In the genomic region with DNA sequence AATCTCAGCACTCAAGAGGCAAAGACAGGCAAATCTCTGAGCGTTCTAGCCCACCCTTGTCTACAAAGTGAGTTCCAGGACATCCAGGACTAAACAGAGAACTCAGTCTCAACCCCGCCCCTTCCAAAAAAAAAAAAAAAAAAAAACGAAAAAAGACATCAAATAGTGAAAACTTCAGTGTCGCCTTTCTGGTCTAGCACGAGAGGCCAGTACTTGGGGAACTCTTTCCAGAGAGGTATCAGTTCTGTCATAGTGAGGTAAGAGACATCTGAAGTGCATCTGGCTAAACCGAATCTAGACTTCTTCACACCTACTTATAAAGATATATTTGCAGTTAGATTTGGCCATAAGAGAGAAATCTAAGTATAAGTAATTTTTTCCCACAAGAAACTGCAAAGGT, we compare ENCODE assay signal across 16 mouse cellular contexts.
"Had no signal": no experiment of that assay in that cellular context is flagged by ENCODE, and none has a peak within 500 bp of the region (broad histone marks: within the 10 kb centered on the region; RNA-seq: fewer than 3 reads in every experiment).

No protein-coding gene starts in this region.

- ATAC-seq: intestine, embryonic 15.5 days had no signal

- H3K27me3 ChIP-seq: intestine, embryonic 15.5 days; kidney, embryonic 15.5 days; liver, embryonic 13.5 days; lung, embryonic 15.5 days; megakaryocyte, embryonic 14.5 days; neural tube, embryonic 13.5 days had no signal

- H3K4me1 ChIP-seq: intestine, embryonic 15.5 days; kidney, embryonic 15.5 days; liver, embryonic 13.5 days; lung, embryonic 15.5 days; megakaryocyte, embryonic 14.5 days had no signal

- H3K9me3 ChIP-seq: intestine, embryonic 15.5 days; kidney, embryonic 15.5 days; liver, embryonic 13.5 days; lung, embryonic 15.5 days; neural tube, embryonic 13.5 days had no signal

- H3K9ac ChIP-seq: intestine, embryonic 15.5 days; kidney, embryonic 15.5 days; liver, embryonic 13.5 days; lung, embryonic 15.5 days; neural tube, embryonic 13.5 days had no signal

- H3K4me3 ChIP-seq: intestine, embryonic 15.5 days; kidney, embryonic 15.5 days; left cerebral cortex, adult 2 months; liver, embryonic 13.5 days; lung, embryonic 15.5 days; megakaryocyte, embryonic 14.5 days; neural tube, embryonic 13.5 days had no signal

- H3K27ac ChIP-seq: intestine, embryonic 15.5 days; kidney, embryonic 15.5 days; left cerebral cortex, adult 2 months; liver, embryonic 13.5 days; lung, embryonic 15.5 days; neural tube, embryonic 13.5 days had no signal

- H3K4me2 ChIP-seq: intestine, embryonic 15.5 days; kidney, embryonic 15.5 days; liver, embryonic 13.5 days; lung, embryonic 15.5 days; neural tube, embryonic 13.5 days had no signal

- H3K36me3 ChIP-seq: intestine, embryonic 15.5 days; kidney, embryonic 15.5 days; liver, embryonic 13.5 days; lung, embryonic 15.5 days; neural tube, embryonic 13.5 days had no signal

- DNase-seq: kidney, adult 11 months; kidney, adult 8-10 months; kidney, postnatal 10 days; kidney, postnatal 36 days; layer of hippocampus, postnatal 36 days; liver, embryonic 13.5 days; lung, postnatal 10 days; lung, postnatal 36 days; thymus, adult 18-20 months; thymus, postnatal 36 days had no signal
